Mouse (Mus musculus) midbrain, embryonic 10.5 days (tissue): Measurements from ENCODE around the gene Fbxl3. TPM values are rescaled to one million over a fixed set of nuclear protein-coding genes. Genes with fewer than 3 reads are reported as not detected.

Experiments used
- DNase-seq: peaks from one replicate; pipeline ENCODE4 v3.0.0-alpha.2; 2017; ENCODE audit warnings: low spot score
- H3K27ac ChIP-seq: fragments of 300-500 bp; sonication (generic); replicated peaks from 2 replicates; pipeline ENCODE4 v1.5.1; 2016; ENCODE audit warnings: mild to moderate bottlenecking
- H3K27me3 ChIP-seq: fragments of 300-500 bp; sonication (generic); 2 replicates; pipeline ENCODE4 v1.6.1; 2016; ENCODE audit warnings: low read depth, mild to moderate bottlenecking; ENCODE audit not compliant: poor library complexity, severe bottlenecking
- H3K36me3 ChIP-seq: fragments of 300-500 bp; sonication (generic); 2 replicates; pipeline ENCODE4 v1.6.1; 2016; ENCODE audit warnings: mild to moderate bottlenecking, moderate library complexity
- H3K4me1 ChIP-seq: fragments of 300-500 bp; sonication (generic); 2 replicates; pipeline ENCODE4 v1.6.1; 2016
- H3K4me3 ChIP-seq: fragments of 300-500 bp; sonication (generic); 2 replicates; pipeline ENCODE4 v1.5.1; 2016; ENCODE audit warnings: mild to moderate bottlenecking, moderate library complexity
- H3K9me3 ChIP-seq: fragments of 300-500 bp; sonication (generic); replicated peaks from 2 replicates; pipeline ENCODE4 v1.6.1; 2016; ENCODE audit warnings: mild to moderate bottlenecking
- WGBS: fragments of 180-500 bp; shearing (Covaris S2); methylation state at CpG from one replicate; pipeline ENCODE4 v1.1.7; 2016; 5-methylcytosine and 5-hydroxymethylcytosine counted together
- polyA plus RNA-seq: library from polyadenylated mRNA; unstranded; fragments of >200 nt; fragmentation: Nextera tagmentation; extraction: Ambion mirVana; gene quantifications from 2 replicates; pipeline ENCODE4 v1.2.1, GENCODE M21; 2016

The Fbxl3 gene
- polyA plus RNA-seq, 1 experiment from 2014 or later, result 13.8 TPM

DNA sequence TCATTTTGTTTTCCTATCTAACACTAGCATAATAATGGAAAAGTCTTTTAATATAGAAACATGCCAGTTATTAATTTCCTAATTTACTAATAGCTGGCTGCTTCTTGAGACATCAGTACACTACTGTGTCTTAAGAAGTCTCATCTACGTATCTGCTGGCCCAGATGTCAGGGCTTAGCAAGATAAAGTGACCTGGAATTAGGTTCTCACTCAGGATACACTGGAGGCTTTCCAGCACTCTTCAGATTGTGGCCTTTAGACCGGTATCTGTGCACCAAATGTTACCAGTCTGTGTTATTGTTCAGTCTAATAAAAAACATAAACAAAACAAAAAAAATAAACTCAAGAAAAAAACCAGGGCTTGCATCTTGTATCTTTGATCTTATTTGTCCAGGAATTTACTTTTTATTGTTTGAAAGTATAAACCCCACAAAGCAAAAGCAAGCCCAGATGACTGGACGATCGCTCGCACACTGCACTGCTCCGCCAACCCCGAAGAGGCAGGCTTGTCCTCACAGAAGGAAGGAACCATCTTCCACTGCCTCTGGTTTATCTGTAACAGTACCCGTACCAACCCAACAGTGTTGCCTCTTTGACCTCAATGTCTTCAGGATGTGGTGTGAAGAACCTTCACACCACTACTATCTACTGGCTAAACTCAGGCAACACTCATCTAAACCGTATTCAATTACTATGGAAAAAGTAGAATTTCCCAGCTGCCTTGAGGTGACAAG lies 21.9 kb downstream of the Fbxl3 start:
- no peak overlapping the region for H3K4me3 ChIP-seq
- WGBS, result 92% methylated on average over 9 of the region's 9 CpGs
- H3K4me1 ChIP-seq, result peaks cover 7% of the 10 kb centered on the region; the same call in 1 of the 2 replicates
- no peaks in the 10 kb centered on the region for H3K27me3 ChIP-seq
- H3K36me3 ChIP-seq, result peaks cover 82% of the 10 kb centered on the region
- H3K27ac ChIP-seq, result no peak overlapping the region
- no peak for DNase-seq
- no peaks in the 10 kb centered on the region for H3K9me3 ChIP-seq

DNA sequence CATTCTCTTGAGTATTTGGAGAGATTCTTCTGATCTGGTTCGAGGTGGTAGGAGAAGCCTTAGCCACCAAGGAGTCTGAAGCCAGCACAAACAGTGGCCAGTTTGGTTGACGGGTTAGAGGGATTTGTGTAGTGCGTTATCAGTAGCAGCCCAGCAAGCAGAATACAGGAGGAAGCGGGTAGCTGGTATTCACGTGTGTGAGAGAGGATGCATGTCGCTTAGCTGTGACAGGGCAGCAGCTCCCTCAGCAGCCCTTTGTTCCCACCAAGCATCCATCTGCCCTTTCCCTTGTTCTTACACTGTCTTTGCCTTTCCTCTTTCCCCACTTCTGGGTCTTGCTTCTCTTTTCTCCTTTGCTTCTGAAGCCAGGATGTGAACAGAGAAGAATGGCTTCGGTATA lies 24.2 kb downstream of the Fbxl3 start:
- H3K36me3 ChIP-seq, result peaks cover 75% of the 10 kb centered on the region
- no peaks in the 10 kb centered on the region for H3K9me3 ChIP-seq
- no peaks in the 10 kb centered on the region for H3K27me3 ChIP-seq
- DNase-seq, result no peak
- peaks cover 13% of the 10 kb centered on the region for H3K4me1 ChIP-seq
- WGBS, result 80% methylated on average over 7 of the region's 7 CpGs
- no peak overlapping the region for H3K27ac ChIP-seq
- H3K4me3 ChIP-seq, result no peak overlapping the region

DNA sequence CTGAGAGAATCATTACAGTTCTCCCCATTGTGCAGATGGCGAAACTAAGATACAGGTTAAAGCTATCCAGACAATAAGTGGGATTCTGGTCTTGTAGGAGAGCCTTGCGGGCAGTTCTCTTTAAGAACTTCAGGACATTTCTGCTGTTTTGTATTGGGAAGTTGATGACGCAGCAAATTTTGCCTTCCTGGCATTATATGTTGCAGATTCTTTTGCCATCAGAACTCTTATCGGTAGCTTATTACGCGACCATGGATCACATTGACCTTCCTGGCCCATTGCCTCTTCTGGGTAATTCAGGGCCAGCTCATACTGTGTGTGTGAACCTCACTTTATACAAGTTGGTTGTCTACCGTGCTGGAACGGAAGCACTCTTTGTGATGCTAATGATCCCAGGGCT lies 25.5 kb downstream of the Fbxl3 start:
- Histone ChIP-seq H3K4me3 (no peak overlapping the region), H3K9me3 (no peaks in the 10 kb centered on the region), H3K27me3 (no peaks in the 10 kb centered on the region), H3K36me3 (peaks cover 66% of the 10 kb centered on the region), H3K27ac (no peak overlapping the region), H3K4me1 (peaks cover 20% of the 10 kb centered on the region)
- 89% methylated on average over 8 of the region's 8 CpGs for WGBS
- no peak for DNase-seq

DNA sequence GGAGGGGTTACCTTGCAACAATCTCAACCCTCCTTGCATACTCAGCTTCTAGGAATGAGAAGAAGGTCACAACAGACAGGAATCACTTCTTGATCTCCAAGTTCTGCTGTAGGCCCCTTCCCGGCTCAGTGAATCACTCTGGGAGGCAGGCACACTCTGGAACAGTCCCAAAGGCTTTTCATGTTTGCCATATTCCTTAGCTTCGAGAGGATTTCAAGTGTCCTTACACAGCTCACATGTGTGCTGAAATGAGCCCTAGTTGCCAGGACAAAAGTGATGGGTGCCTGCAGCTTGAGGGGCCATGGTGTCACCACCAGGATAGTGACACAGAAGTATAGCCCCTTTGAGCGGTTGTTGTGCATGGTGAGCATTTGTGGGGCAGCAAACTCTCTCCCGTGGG lies 26.6 kb downstream of the Fbxl3 start:
- DNase-seq, result no peak
- H3K27me3 ChIP-seq, result no peaks in the 10 kb centered on the region
- H3K36me3 ChIP-seq, result peaks cover 56% of the 10 kb centered on the region

DNA sequence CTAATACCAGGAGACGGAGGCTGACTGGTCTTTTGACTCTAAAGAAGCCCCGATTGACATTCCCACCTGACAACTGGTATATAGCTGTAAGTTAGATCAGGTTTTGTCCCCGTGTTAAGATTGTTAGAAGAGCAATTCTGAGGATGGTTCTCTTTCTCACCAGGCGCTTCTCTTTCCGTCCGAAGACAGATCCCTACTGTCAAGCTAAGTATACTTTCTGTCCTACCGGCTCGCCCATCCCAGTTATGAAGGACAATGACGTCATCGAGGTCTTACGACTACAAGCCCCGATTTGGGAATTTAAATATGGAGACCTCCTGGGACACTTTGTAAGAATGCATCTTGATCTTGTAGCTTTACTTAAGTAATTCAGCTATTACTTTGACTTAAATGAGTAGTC lies 27.9 kb downstream of the Fbxl3 start:
- Histone ChIP-seq H3K9me3 (no peaks in the 10 kb centered on the region), H3K36me3 (peaks cover 45% of the 10 kb centered on the region), H3K4me1 (peaks cover 20% of the 10 kb centered on the region), H3K27me3 (no peaks in the 10 kb centered on the region), H3K27ac (no peak overlapping the region), H3K4me3 (no peak overlapping the region)
- WGBS, result 95% methylated on average over 12 of the region's 12 CpGs
- no peak for DNase-seq

More for the DNA sequence above, 26.6 kb downstream of the Fbxl3 start:
- H3K27ac ChIP-seq, result no peak overlapping the region
- 93% methylated on average over 4 of the region's 4 CpGs for WGBS
- H3K9me3 ChIP-seq, result no peaks in the 10 kb centered on the region
- peaks cover 20% of the 10 kb centered on the region for H3K4me1 ChIP-seq
- H3K4me3 ChIP-seq, result no peak overlapping the region

DNA sequence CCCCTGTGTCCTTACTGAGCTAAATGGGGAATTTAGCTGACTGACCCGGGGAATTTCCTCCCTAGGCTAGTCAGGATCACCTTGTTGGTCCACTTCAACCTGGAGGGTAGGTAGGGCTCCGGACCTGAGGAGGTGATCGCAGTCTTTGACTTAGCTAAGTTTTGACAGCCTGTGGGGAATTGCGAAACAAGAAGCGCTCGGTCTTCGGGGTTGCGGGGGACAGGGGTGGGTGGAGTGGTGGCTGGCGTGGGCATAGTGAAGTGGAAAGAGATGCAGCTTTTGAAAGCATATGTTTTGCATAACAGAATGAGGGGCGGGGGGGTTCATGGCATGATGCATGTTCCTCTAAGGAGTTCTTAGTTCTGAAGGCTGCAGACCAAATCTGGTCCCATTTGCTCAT lies 28.6 kb downstream of the Fbxl3 start:
- Histone ChIP-seq H3K27me3 (no peaks in the 10 kb centered on the region), H3K4me3 (peak overlapping the region; percentile 66), H3K36me3 (peaks cover 38% of the 10 kb centered on the region), H3K9me3 (no peaks in the 10 kb centered on the region), H3K27ac (peak overlapping the region; percentile 89), H3K4me1 (peaks cover 20% of the 10 kb centered on the region)
- DNase-seq, result peak; percentile 18
- 5% methylated on average over 10 of the region's 10 CpGs for WGBS

DNA sequence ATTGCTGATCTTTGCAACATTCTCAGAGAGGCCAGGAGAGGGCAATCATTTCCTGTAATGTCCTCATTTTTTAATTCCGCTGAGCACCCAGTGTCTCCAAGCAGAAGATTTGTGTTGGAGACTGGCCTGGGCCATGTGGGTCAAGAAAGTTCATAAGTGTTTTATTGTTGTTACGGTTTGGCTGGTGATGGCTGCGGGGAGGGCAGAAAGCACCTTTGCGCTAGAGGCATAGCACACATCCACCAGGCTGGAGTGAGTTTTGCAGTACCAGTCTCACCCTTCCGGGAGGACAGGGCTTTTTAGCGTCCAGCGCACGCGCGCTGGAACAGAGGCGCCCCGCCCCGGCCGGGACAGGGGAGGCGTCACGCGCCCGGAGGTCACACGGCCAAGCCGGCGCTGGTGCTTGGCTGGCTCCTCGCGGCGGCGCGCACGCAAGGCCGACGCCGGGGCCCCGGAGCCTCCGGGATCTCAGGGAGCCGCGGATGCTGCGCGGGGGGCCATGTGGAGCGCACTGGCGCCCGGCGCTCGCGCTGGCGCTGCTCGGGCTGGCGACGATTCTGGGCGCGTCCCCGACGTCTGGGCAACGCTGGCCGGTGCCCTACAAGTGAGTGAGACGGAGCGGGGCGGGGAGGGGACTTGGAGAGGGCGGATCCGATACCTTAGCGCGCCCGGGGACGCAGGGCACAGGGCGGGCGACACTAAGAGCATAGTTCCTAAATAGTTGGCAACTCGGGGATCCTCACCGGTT lies 29.3 kb downstream of the Fbxl3 start, which contains the start of gene Cln5:
TSS of gene Cln5 (plus strand) at position 353 of the 748 bp plus-strand sequence.
- H3K27me3 ChIP-seq, result no peaks in the 10 kb centered on the region
- under 1% methylated on average over 65 of the region's 65 CpGs for WGBS
- DNase-seq, result peak; percentile 94

DNA sequence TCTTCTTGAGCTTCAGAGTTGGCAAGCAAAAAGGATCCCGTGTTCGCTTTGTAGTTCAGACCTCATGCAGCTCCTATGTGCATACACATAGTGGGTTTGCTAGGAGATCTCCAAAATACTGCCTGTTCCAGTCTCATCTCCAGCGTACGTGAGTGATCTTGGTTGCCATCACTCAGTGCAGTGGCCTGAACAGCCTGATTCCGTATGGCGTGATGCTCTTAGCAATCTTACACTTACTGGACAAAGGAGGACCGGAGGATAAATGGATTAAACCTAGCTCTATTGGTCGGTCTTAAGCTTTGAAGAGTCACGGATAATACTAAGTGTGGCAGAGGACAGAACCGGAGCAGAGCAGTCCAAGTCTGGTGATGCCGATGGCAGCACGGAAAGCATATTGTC lies 29.9 kb downstream of the Fbxl3 start:
- Histone ChIP-seq H3K27ac (peak overlapping the region; percentile 89), H3K36me3 (peaks cover 27% of the 10 kb centered on the region), H3K27me3 (no peaks in the 10 kb centered on the region), H3K9me3 (no peaks in the 10 kb centered on the region), H3K4me3 (peak overlapping the region; percentile 66), H3K4me1 (peaks cover 15% of the 10 kb centered on the region)
- DNase-seq, result no peak
- 14% methylated on average over 12 of the region's 12 CpGs for WGBS

More for the DNA sequence above, 29.3 kb downstream of the Fbxl3 start, which contains the start of gene Cln5:
- Histone ChIP-seq H3K27ac (peak within 1 kb of the TSS; percentile 89), H3K36me3 (peaks cover 33% of the 10 kb centered on the region), H3K4me3 (peak within 1 kb of the TSS; percentile 66), H3K9me3 (no peaks in the 10 kb centered on the region), H3K4me1 (peaks cover 17% of the 10 kb centered on the region)

DNA sequence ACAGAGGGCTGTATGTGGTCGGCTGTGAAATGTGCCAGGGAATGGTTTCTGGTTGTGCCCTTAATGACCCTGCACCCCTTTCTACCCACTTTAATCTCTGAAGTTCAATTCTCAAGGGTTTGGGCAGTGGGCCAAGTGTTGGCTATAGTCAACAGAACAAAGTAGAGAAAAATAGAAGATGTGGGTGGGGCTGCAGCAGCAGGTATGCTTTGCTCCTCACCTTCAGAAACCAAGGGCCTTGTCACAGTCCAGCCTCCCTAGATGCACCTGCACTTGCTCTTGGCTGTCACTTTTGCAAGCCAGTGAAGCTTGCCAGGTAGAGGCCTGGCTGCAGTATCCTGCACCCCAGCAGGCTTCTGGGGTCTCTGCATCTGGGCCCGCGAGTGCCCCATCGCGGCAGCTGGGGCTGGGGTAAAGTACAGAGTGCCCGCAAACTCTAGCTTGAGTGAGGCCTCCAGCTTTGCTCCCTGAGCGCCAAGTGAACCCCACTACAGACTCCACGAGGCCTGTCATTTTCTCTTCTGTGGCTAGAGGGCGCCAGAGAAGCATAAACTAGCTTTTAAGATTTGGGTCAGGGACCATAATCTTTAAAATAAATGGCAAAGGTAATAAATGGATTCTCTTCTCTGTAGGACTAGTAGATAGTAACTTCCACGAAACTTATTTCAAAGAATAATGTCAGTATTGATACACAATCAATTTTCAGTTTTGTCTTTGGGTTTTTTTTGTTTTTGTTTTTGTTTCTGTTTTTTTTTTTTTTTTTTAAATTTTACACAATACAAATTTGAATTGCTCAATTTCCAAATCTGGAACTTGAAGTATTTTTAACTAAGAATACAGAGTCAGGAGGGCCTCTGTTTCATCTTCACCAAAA lies 33.8 kb downstream of the Fbxl3 start:
- 14% methylated on average over 10 of the region's 10 CpGs for WGBS
- H3K36me3 ChIP-seq, result no peaks in the 10 kb centered on the region
- H3K4me3 ChIP-seq, result no peak overlapping the region
- DNase-seq, result peak; percentile 60
- no peaks in the 10 kb centered on the region for H3K9me3 ChIP-seq
- H3K27ac ChIP-seq, result no peak overlapping the region
- H3K27me3 ChIP-seq, result no peaks in the 10 kb centered on the region
- peaks cover 9% of the 10 kb centered on the region for H3K4me1 ChIP-seq

DNA sequence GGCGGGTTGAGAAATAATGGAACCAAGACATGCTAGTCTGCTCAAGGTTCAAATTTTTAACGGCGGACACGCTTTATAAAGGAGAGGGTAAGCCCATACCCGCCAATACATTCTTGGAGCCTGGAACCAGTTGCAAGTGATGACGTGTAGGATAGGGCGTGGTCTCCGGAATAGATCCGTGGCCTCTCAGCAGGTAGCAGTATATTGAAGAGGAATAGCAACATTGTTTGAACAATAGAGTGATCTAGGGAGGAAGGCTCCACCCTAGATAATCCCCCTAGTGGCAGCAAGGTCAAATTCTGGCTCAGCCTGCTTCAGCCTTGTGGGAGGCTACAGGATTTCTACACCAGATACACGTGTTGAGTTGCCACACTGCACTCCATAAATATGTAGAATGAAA lies 39.9 kb downstream of the Fbxl3 start:
- 85% methylated on average over 10 of the region's 10 CpGs for WGBS
- Histone ChIP-seq H3K9me3 (no peaks in the 10 kb centered on the region), H3K27ac (no peak overlapping the region), H3K4me1 (no peaks in the 10 kb centered on the region), H3K4me3 (no peak overlapping the region), H3K36me3 (no peaks in the 10 kb centered on the region), H3K27me3 (no peaks in the 10 kb centered on the region)
- no peak for DNase-seq

DNA sequence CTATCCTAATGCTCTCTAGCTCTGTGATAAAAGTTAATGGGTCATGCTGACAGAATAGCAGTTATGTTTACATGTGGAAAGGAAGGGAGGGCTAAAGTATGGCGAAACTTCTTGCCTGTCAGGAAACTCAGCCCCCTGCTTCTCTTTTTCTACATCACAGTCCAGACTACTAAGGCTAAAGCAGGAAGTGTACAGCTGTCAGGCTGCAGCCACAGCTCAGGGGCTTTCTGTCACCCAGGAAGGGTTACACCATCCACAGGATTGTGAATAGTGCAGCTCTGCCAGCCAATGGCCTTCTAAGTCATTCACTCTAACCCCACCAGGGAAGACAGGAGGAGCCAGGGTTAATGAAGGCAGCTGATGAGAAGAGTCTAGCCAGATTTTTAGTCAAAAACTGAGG lies 40.4 kb downstream of the Fbxl3 start:
- Histone ChIP-seq H3K27ac (no peak overlapping the region), H3K4me3 (no peak overlapping the region), H3K9me3 (no peaks in the 10 kb centered on the region), H3K4me1 (no peaks in the 10 kb centered on the region), H3K36me3 (no peaks in the 10 kb centered on the region), H3K27me3 (no peaks in the 10 kb centered on the region)
- no peak for DNase-seq
- WGBS, result 88% methylated on average over 1 of the region's 1 CpGs

DNA sequence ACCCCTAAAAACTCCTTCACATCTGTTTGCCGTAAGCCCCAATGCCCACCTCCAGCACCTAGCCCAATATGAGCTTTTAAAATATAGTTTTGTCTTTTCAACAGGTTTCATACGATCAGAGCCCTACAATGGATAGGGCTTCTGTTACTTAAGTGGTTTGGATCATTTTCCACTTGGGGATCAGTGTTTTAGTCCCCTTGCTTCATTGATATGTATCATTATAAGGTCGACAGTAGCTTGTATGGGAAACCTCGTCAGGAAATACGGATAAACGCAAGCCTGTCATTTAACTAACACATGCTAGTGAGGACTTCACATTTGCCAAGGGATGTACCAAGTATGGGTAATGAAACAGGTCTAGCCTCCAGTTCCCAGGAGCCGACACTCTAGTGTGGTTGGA lies 42.8 kb downstream of the Fbxl3 start:
- 93% methylated on average over 7 of the region's 7 CpGs for WGBS
- H3K27ac ChIP-seq, result no peak overlapping the region
- no peaks in the 10 kb centered on the region for H3K9me3 ChIP-seq
- H3K36me3 ChIP-seq, result no peaks in the 10 kb centered on the region
- DNase-seq, result no peak
- no peaks in the 10 kb centered on the region for H3K27me3 ChIP-seq
- H3K4me3 ChIP-seq, result no peak overlapping the region
- no peaks in the 10 kb centered on the region for H3K4me1 ChIP-seq
